Mouse (Mus musculus): ENCODE measurements at regions not wholly inside any gene's neighbourhood (a gene's known extent, or its start where the extent isn't known, plus 50 kb on each side); places are given as distances from the start of the nearest gene placed in this dataset.
"Not testable (repeated sequence)": the region's sequence is repeated elsewhere in the genome, so short reads cannot be mapped to it uniquely, and the experiment has no call there.

- no peak for DNase-seq (ENCODE audit: extremely low read depth, insufficient read length, low spot score)
Observed at GRCm38 (mm10) chr14:86599511-86599910, 541.5 kb downstream of the Diaph3 start.

DNA sequence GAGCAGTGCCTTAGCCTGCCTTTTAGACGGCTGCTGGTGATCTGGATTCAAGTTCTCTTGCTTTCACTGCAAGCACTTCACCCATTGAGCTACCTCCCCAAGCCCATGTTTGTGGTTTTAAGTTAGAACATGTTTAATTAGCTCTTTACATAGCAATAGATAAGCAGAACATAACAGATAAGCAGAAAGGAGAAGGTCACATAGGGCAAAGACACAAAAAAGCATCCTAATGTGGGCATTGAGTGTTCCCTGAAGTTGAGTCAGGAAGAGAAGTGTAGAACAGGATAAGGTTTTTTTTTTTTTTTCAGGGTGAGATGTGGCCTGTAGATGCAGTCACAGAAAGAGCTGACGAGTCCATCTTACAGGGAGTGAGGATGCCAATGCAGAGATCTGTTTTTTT is 552.5 kb downstream of the Diaph3 start:
- no peak for DNase-seq (ENCODE audit: extremely low read depth, insufficient read length, low spot score)

DNA sequence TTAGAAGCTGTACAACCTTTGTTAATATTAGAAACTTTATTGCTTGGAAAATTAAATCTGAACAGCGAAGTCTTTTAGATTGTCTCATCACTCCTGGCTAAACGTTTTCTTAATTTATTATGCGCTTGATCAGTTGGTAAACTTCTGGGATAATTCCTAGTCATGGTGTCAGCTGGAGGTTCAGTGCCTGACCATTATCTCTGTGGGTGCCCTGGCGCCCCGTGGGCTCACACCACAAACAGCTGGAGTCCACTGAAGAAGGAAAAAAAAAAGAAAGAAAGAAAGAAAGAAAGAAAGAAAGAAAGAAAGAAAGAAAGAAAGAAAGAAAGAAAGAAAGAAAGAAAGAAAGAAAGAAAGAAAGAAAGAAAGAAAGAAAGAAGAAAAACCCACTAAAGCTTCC is 555.1 kb downstream of the Diaph3 start:
- not testable (repeated sequence) for DNase-seq (ENCODE audit: extremely low read depth, insufficient read length, low spot score)

GRCm38 (mm10) chr14:86562728-86563127 is 578.3 kb downstream of the Diaph3 start:
- no peak for DNase-seq (ENCODE audit: extremely low read depth, insufficient read length, low spot score)

- no peak for DNase-seq (ENCODE audit: extremely low read depth, insufficient read length, low spot score)
Observed at GRCm38 (mm10) chr14:86537992-86538391, 603.0 kb downstream of the Diaph3 start.

DNA sequence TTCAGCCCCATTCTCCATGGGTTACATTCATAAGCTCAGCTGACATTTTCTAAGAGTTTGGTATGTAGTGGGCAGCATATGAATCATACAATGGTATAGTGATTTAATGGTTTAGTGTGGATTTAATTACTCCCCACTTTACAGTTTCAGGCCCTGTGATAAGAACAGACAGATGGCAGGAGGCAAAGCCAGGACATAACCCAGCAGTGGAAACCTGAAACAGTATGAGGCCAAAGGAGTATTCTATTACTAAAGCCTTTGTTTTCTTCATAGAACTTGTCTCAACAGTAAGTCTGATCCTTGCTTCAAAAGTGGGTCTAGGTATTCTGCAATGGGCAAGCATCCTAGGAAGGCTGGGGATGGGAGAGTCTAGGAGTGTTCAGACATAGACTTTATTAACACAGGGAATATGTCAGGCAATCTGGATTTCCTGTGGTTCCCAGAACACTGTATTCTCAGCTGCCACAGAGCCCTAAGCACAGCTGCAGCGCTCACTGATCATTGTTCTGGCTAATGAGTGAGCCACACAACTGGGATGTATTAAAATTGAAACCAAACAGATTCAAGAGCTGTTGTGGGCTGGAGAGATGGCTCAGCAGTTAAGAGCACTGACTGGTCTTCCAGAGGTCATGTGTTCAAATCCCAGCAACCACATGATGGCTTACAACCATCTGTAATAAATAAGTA is 604.6 kb downstream of the Diaph3 start:
- no peak for DNase-seq (ENCODE audit: extremely low read depth, insufficient read length, low spot score)

DNA sequence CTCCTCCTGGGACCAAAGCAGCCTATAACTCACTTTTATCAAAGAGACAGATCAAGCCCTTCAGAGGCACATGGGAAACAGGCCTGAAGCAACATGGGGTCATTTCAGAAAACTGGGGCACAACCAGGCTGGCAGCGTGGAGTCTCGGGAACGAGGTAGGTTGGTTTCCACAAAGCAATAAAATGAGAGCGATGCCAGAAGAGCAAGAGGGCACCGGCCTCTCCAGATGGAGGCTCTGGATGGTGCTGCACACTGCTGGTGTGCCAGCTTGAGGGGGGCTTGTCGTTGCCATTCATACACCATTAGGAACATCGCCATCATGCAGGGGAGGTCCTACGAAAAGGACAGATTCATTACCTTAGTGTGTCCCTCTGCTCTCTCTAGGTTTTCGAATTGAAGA is 630.6 kb downstream of the Diaph3 start:
- DNase-seq (ENCODE audit: extremely low read depth, insufficient read length, low spot score): no peak

GRCm38 (mm10) chr14:86509686-86510085 is 631.3 kb downstream of the Diaph3 start:
- no peak for DNase-seq (ENCODE audit: extremely low read depth, insufficient read length, low spot score)

DNA sequence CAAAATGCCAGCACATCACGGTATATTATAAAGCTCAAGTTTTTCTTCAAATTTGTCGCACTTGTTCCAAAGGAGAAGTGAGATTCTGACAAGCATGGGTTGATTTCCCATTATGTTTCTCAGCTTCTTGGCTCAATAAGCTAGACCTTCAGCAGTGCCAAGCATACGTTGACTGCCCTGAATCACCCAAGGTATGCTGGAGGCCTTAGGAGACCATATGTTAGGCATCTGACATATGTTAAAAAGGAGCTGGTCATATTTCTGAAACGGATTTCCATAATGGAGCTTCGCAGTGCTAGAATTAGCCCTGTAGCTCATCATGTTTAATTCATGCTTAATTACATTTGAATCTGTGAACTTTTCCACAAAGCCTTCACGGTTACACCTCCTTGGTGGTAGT is 634.7 kb downstream of the Diaph3 start:
- no peak for DNase-seq (ENCODE audit: extremely low read depth, insufficient read length, low spot score)

DNA sequence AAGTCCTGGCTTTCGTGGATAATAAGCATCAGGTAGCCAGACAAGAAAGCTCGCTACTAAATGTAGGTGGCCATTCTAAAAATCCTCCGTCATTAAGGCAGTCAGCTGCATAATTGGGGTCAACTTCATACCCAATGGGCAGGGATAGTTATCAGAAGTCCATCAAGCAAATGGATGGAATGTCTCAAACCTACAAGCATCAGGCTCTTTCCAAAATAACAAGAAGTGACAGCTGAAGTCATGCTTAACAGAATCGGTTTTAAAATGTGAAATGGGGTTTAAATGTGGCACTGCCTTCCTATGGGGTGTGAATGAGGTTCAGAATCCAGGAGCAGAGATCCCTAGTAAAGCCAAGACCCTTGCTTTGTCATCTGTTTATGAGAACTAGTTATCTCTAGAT is 650.2 kb downstream of the Diaph3 start:
- DNase-seq (ENCODE audit: extremely low read depth, insufficient read length, low spot score): no peak

- DNase-seq (ENCODE audit: extremely low read depth, insufficient read length, low spot score): no peak
Observed at GRCm38 (mm10) chr14:86489872-86490631, 651.0 kb downstream of the Diaph3 start.

DNA sequence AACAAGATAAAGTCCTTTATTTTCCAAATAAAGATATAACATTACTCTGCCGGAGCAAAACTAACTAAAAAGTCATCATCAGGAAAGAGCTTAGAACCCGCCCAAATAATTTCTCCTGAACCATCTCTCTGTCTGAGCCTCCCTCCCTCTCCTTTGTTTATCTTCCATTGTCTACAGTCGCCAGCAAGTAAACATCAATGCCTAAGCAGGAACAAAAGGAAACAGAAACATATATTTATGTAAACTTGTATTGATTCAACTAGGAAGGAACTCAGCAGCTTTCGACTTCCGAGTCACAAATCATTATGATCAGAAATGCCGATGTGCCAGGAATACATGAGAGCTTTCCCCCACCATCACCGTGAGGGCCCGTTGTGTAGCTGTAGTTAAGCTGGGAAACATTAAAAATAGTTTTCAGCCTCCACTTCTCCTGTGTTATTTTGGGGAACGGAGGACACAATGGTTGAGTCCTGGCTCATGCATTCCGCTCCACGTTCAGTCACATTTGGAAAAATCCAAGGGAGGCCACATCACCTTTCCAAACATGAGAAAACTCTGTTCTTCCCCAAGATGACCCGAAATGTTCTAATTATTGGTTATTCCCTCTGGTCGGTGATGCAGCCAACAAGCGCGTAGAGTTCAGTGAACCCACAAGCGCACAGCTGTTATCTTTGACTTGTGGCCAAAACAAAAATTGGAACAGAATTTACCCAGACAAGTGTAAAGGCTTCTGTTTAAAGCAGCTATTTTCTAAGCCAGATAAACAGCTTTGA is 651.8 kb downstream of the Diaph3 start:
- DNase-seq (ENCODE audit: extremely low read depth, insufficient read length, low spot score): no peak

GRCm38 (mm10) chr14:86487285-86487897 is 653.6 kb downstream of the Diaph3 start:
- DNase-seq (ENCODE audit: extremely low read depth, insufficient read length, low spot score): no peak

DNA sequence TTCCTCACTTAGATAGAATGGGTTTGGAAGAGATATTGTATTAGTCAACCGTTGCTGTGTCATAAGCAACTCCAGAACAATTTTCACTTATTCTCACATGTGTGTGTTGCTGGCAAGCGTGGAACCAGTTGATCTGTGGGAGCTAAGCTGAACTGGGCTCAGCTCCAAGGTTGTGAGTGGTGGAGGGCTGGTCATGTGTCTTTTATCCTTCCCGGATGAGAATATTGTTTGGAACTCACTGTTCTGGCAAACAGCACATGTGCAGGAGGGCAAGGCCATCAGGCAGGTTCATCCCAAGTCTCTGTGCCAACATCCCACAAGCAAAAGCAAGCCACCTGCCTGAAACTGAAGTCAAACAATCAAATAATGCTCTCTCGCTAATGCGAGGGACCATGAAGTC is 656.8 kb downstream of the Diaph3 start:
- DNase-seq (ENCODE audit: extremely low read depth, insufficient read length, low spot score): no peak

DNA sequence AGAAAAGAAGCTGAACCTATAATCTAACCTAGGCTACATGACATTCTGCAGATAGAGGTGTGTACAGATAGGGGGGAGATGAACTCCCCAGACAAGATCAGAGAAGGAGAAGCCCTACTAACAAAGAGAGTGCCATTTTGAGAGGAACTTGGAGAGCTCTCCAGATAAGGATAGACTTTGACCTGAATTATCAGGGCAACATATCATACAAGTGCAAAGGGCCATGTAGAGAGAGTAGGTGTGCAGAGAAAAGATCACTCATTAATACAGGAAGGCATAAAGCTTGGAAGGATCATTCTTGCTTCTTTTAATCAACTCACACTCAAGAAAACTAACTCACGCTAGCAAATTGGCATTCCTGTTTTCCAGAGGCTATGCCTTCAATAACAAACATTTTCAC is 667.4 kb downstream of the Diaph3 start:
- no peak for DNase-seq (ENCODE audit: extremely low read depth, insufficient read length, low spot score)

GRCm38 (mm10) chr14:86470462-86470861 is 670.6 kb downstream of the Diaph3 start:
- no peak for DNase-seq (ENCODE audit: extremely low read depth, insufficient read length, low spot score)

DNA sequence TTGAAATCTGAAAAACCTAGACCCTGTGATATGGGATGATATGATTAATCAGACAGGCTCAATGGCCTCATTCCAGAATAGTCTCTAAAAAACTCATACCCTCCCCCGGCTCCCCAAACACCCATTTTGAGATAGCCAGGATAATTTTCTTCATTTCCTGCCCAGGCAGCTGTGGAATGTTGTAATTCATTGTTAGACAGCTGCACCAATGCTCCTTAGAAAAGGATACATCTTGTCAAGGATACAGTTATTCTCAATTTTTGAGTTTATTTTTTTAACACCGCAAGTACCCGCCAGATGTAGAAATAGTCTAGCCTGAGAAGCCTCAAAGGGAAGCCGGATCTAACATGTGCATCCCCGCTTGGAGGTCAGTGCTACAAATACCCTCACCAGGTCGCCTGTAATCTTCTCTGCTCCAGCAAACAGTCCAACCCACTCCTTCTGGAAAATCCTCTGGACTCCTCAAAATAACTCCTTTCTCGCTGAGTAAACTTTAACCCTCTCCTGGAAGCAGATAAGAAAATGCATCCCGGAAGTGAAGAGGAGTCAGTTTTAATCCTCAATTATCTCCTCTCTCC is 673.1 kb downstream of the Diaph3 start:
- no peak for DNase-seq (ENCODE audit: extremely low read depth, insufficient read length, low spot score)

- DNase-seq (ENCODE audit: extremely low read depth, insufficient read length, low spot score): no peak
Observed at GRCm38 (mm10) chr14:86463388-86463787, 677.6 kb downstream of the Diaph3 start.

DNA sequence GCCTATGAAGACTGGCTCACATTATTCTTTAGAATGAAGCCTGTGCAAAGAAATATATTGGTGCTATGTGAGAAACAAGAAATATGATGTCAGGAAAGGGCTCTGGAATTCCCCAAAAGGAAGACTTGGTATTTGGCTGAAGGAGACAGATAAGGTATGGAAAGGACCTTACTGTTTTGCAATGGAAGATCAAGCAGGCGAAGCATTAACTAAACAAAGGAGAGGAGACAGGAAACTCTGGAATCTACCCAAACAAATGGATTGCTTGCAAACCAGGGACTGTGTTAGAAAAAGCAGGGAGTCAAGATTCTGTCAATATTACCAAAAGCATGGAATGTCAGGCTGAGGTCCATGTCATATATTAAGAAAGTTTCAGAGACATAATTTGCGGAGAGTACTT is 687.9 kb downstream of the Diaph3 start:
- DNase-seq (ENCODE audit: extremely low read depth, insufficient read length, low spot score): no peak

- no peak for DNase-seq (ENCODE audit: extremely low read depth, insufficient read length, low spot score)
Observed at GRCm38 (mm10) chr14:86450616-86451015, 690.4 kb downstream of the Diaph3 start.

GRCm38 (mm10) chr14:86445139-86445538 is 695.9 kb downstream of the Diaph3 start:
- DNase-seq (ENCODE audit: extremely low read depth, insufficient read length, low spot score): no peak
